Mouse (Mus musculus) small intestine, adult 2 months (tissue): ENCODE data around the gene Pard3b.

Experiments
- CTCF ChIP-seq: fragments of 200-500 bp; IDR thresholded peaks from 2 replicates; pipeline ENCODE4 v1.5.1; 2012; ENCODE audit warnings: low read depth, mild to moderate bottlenecking, control low read depth, inconsistent platforms, low read length, moderate library complexity, mixed read lengths; ENCODE audit not compliant: insufficient replicate concordance, insufficient read length; ENCODE audit errors: extremely low read depth
- POLR2A ChIP-seq: fragments of 200-500 bp; IDR thresholded peaks from 2 replicates; pipeline ENCODE4 v1.6.1; 2012; ENCODE audit warnings: low read depth, mild to moderate bottlenecking, control low read depth, inconsistent platforms, low read length, moderate library complexity

DNA sequence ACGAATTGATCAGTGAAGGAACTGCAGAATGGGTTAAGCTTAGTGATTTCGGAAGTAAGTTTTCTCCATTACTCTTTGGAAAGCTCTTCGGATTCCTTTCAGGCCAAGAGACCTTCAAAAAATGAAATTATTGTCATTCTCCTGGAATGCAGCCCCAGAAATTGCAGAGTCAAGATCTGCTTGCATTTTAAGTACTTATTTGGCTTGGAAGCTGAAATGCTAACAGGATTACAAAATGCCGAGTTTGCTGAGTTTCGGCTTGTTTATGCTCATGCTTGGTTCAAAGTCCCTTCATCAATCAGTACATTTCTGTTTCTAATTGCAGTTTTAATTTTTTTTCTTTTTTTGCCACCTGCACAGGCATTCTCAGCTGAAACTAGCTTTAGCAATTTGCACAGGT lies 860.5 kb downstream of the Pard3b start:
- TF ChIP-seq CTCF (no peak), POLR2A (no peak)
